Mouse (Mus musculus): Measurements from ENCODE around the gene Cdipt. TPM values are rescaled to one million over a fixed set of nuclear protein-coding genes. Genes with fewer than 3 reads are reported as not detected.

The Cdipt gene
- total RNA-seq (2021): 10 to 100 TPM; 44.4 to 45.9 TPM
- polyA plus RNA-seq (2012; rRNA removed): 133 and 170 TPM in 2 replicates
- long read RNA-seq, transcript Cdipt-201 (6 exons, 1,974 nt): major isoform, 48 of 62 reads
- long read RNA-seq, partial matches to known transcripts: 0 of 62 reads
- long read RNA-seq, other reads (novel, unspliced or antisense): 13 of 62 reads

DNA sequence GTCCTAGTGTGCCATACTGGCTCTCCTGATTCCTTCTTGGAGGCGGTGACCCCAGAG, at the start of gene Cdipt:
Cdipt (plus strand) TSS at position 22 of the 57 bp plus-strand sequence.
- WGBS: 0% methylated on average over 1 of the region's 1 CpGs
- peak within 1 kb of the TSS; percentile 100 for H3K4me3 ChIP-seq
- H3K79me2 ChIP-seq (replicated peaks; ENCODE audit: control insufficient read depth, insufficient read depth, low read length): peaks cover 3% of the 10 kb centered on the region; the same call in 1 of the 2 replicates
- no peaks in the 10 kb centered on the region for H3K27me3 ChIP-seq (ENCODE audit: control insufficient read depth, insufficient read depth, low read length)
- no peak for TF ChIP-seq POLR2A (IDR thresholded peaks at IDR 0.05; ENCODE audit: insufficient read depth, low read depth, low read length)
- no peak for TF ChIP-seq EP300 (IDR thresholded peaks at IDR 0.05; ENCODE audit: insufficient read depth, low read depth, low read length)
- TF ChIP-seq CTCF (IDR thresholded peaks at IDR 0.05): no peak
- intact Hi-C loops (cut with DNase I): no loop called here
- no peak for DNase-seq
- H3K27ac ChIP-seq: peak within 1 kb of the TSS; percentile 100
- peaks cover 10% of the 10 kb centered on the region for H3K4me1 ChIP-seq (ENCODE audit: control insufficient read depth, insufficient read depth, low read length)
- peaks cover 3% of the 10 kb centered on the region; the same call in 1 of the 2 replicates for H3K36me3 ChIP-seq (ENCODE audit: control insufficient read depth, insufficient read depth, low read length)
- H3K9ac ChIP-seq (ENCODE audit: low read depth, low read length): peak within 1 kb of the TSS; percentile 91

GRCm38 (mm10) chr7:126926299-126926698, 49.4 kb upstream of the Cdipt start:
- Histone ChIP-seq H3K79me2 (replicated peaks; ENCODE audit: control insufficient read depth, insufficient read depth, low read length) (no peaks in the 10 kb centered on the region), H3K4me3 (no peak overlapping the region), H3K4me1 (ENCODE audit: control insufficient read depth, insufficient read depth, low read length) (peaks cover 2% of the 10 kb centered on the region), H3K36me3 (ENCODE audit: control insufficient read depth, insufficient read depth, low read length) (no peaks in the 10 kb centered on the region), H3K9ac (ENCODE audit: low read depth, low read length) (no peak overlapping the region), H3K27ac (no peak overlapping the region), H3K27me3 (ENCODE audit: control insufficient read depth, insufficient read depth, low read length) (no peaks in the 10 kb centered on the region)
- DNase-seq: no peak
- WGBS: 28% methylated on average over 3 of the region's 3 CpGs
- TF ChIP-seq EP300 (IDR thresholded peaks at IDR 0.05; ENCODE audit: insufficient read depth, low read depth, low read length) (no peak), POLR2A (IDR thresholded peaks at IDR 0.05; ENCODE audit: insufficient read depth, low read depth, low read length) (no peak), CTCF (IDR thresholded peaks at IDR 0.05) (no peak)
- intact Hi-C loops (cut with DNase I): loop anchor here (5.0 kb wide), 1 partner anchor 39 kb away; no protein-coding TSS in a partner anchor

DNA sequence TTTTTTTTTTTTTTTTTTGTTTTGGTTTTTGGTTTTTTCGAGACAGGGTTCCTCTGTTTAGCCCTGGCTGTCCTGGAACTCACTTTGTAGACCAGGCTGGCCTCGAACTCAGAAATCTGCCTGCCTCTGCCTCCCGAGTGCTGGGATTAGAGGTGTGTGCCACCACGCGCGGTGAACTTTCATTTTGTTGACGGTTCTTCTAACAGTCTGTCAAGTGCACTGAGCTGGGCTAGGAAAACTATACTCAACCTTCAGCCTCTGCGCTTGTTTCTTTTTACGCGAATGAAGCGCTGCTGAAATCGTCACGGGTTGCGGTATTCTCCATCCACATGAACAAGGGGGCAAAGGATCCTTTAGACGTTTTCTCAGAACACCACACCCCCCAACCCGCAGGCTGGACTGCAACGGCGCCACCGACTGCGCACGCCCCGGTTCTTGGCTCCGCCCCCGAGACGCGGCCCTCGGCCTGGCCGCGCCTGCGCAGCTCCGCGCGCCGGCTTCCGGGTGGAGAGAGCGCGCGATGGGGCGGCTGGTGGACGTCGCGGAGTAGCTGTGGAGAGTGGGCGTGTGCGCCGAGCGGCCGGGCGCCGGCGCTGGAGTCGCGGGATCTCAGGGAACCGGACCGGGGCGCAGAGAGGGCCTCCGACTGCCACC, 47.2 kb upstream of the Cdipt start, which contains the start of gene Kctd13:
Kctd13 (plus strand) TSS at position 496 of the 654 bp plus-strand sequence.
- peak within 1 kb of the TSS; percentile 94 for H3K9ac ChIP-seq (ENCODE audit: low read depth, low read length)
- no peaks in the 10 kb centered on the region for H3K36me3 ChIP-seq (ENCODE audit: control insufficient read depth, insufficient read depth, low read length)
- intact Hi-C loops (cut with DNase I): loop anchor here (1.0 to 5.0 kb wide), 4 partner anchors 30 to 68 kb away; partner anchors contain the start of genes Cdiptos and Hirip3
- no peaks in the 10 kb centered on the region for H3K27me3 ChIP-seq (ENCODE audit: control insufficient read depth, insufficient read depth, low read length)
- DNase-seq: peak; percentile 96 to 97
- peak; percentile 52 for TF ChIP-seq POLR2A (IDR thresholded peaks at IDR 0.05; ENCODE audit: insufficient read depth, low read depth, low read length)
- no peak for TF ChIP-seq CTCF (IDR thresholded peaks at IDR 0.05)
- peaks cover 2% of the 10 kb centered on the region for H3K4me1 ChIP-seq (ENCODE audit: control insufficient read depth, insufficient read depth, low read length)
- H3K27ac ChIP-seq: peak within 1 kb of the TSS; percentile 50
- 2% methylated on average over 55 of the region's 56 CpGs for WGBS
- peak within 1 kb of the TSS; percentile 93 for H3K4me3 ChIP-seq
- no peaks in the 10 kb centered on the region for H3K79me2 ChIP-seq (replicated peaks; ENCODE audit: control insufficient read depth, insufficient read depth, low read length)

DNA sequence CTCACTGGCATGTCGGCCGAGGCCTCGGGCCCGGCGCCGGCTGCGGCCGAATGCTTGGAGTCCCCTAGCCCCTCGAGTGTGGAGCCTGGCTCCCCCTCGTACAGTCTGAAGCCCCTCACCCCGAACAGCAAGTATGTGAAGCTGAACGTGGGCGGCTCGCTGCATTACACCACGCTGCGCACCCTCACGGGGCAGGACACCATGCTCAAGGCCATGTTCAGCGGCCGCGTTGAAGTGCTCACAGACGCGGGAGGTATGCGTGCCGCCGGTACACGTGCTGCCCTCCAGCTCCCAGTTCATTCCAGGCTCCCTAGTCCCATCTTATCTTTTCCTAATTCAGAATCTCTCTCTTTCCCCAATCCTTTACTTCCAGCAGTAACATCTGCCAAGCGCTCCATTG, 46.7 kb upstream of the Cdipt start:
- Histone ChIP-seq H3K79me2 (replicated peaks; ENCODE audit: control insufficient read depth, insufficient read depth, low read length) (no peaks in the 10 kb centered on the region), H3K27ac (peak overlapping the region; percentile 45), H3K4me1 (ENCODE audit: control insufficient read depth, insufficient read depth, low read length) (peaks cover 2% of the 10 kb centered on the region), H3K36me3 (ENCODE audit: control insufficient read depth, insufficient read depth, low read length) (no peaks in the 10 kb centered on the region), H3K27me3 (ENCODE audit: control insufficient read depth, insufficient read depth, low read length) (no peaks in the 10 kb centered on the region), H3K4me3 (peak overlapping the region; percentile 93), H3K9ac (ENCODE audit: low read depth, low read length) (peak overlapping the region; percentile 94)
- no peak for DNase-seq
- intact Hi-C loops (cut with DNase I): loop anchor here (2.0 to 5.0 kb wide), 2 partner anchors 42 to 68 kb away; partner anchors contain the start of gene Hirip3
- TF ChIP-seq EP300 (IDR thresholded peaks at IDR 0.05; ENCODE audit: insufficient read depth, low read depth, low read length) (no peak), CTCF (IDR thresholded peaks at IDR 0.05) (no peak), POLR2A (IDR thresholded peaks at IDR 0.05; ENCODE audit: insufficient read depth, low read depth, low read length) (no peak)
- under 1% methylated on average over 27 of the region's 27 CpGs for WGBS

DNA sequence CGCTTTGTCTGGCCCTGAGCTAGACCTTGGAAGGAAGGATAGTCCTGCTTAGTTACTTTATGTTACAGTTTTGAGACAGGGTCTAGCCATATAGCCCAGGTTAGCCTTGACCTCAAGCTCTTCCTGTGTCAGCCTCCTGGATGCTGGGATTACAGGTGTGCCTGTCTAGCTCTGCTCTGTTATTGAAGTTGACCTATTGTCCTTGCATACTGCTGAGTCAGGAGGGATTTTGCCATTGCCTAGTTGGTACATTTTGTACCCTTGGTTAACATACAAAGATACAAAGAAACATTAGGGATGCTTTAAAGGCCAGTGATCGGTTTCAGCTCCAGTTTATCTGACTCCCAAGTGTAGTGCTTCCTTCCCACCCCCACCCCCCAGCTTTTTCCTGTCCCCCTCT, 43.1 kb upstream of the Cdipt start:
- no peak for DNase-seq
- no peaks in the 10 kb centered on the region for H3K79me2 ChIP-seq (replicated peaks; ENCODE audit: control insufficient read depth, insufficient read depth, low read length)
- H3K9ac ChIP-seq (ENCODE audit: low read depth, low read length): no peak overlapping the region
- peaks cover 2% of the 10 kb centered on the region for H3K4me1 ChIP-seq (ENCODE audit: control insufficient read depth, insufficient read depth, low read length)
- H3K36me3 ChIP-seq (ENCODE audit: control insufficient read depth, insufficient read depth, low read length): no peaks in the 10 kb centered on the region
- H3K4me3 ChIP-seq: no peak overlapping the region
- no peaks in the 10 kb centered on the region for H3K27me3 ChIP-seq (ENCODE audit: control insufficient read depth, insufficient read depth, low read length)
- no peak overlapping the region for H3K27ac ChIP-seq
- WGBS: 75% methylated on average over 2 of the region's 2 CpGs
- no peak for TF ChIP-seq EP300 (IDR thresholded peaks at IDR 0.05; ENCODE audit: insufficient read depth, low read depth, low read length)
- no peak for TF ChIP-seq CTCF (IDR thresholded peaks at IDR 0.05)
- no peak for TF ChIP-seq POLR2A (IDR thresholded peaks at IDR 0.05; ENCODE audit: insufficient read depth, low read depth, low read length)
- intact Hi-C loops (cut with DNase I): no loop called here

GRCm38 (mm10) chr7:126941171-126941570, 34.5 kb upstream of the Cdipt start:
- Histone ChIP-seq H3K27me3 (ENCODE audit: control insufficient read depth, insufficient read depth, low read length) (no peaks in the 10 kb centered on the region), H3K9ac (ENCODE audit: low read depth, low read length) (no peak overlapping the region), H3K27ac (no peak overlapping the region), H3K36me3 (ENCODE audit: control insufficient read depth, insufficient read depth, low read length) (no peaks in the 10 kb centered on the region), H3K4me1 (ENCODE audit: control insufficient read depth, insufficient read depth, low read length) (no peaks in the 10 kb centered on the region), H3K4me3 (no peak overlapping the region), H3K79me2 (replicated peaks; ENCODE audit: control insufficient read depth, insufficient read depth, low read length) (no peaks in the 10 kb centered on the region)
- no peak for TF ChIP-seq EP300 (IDR thresholded peaks at IDR 0.05; ENCODE audit: insufficient read depth, low read depth, low read length)
- no peak for TF ChIP-seq POLR2A (IDR thresholded peaks at IDR 0.05; ENCODE audit: insufficient read depth, low read depth, low read length)
- DNase-seq: no peak
- WGBS: 49% methylated on average over 6 of the region's 6 CpGs
- intact Hi-C loops (cut with DNase I): no loop called here

All from heart, adult 2 months (tissue).